Mouse (Mus musculus) mouse trophoblast stem cell (cell line): ENCODE results near the gene Ppt2.

Experiments used
- in situ Hi-C, 2 experiments: fragments of 300-500 bp; cut with MseI, MboI; formaldehyde crosslinking; loops; 2 replicates in 1 of 2; 3 replicates in 1 of 2; pipeline ENCODE4 v1.15.1; 2025

The Ppt2 gene

DNA sequence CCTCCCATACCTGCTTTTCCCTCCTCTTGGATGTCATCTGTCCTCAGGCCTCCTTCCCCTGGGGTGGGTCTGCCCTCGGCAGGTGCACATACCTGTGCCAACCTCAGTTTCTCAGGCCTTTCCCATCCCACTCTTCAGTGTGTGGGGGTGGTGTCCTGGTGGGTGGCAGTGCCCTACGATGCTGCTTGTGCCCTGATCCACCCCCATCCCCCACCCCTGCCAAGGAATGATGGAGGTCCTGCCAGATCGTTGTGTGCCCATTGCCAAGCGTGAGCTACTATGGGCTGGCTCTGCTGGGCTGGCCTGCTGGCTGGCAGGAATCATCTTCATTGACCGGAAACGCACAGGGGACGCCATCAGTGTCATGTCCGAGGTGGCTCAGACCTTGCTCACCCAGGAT, 17.3 kb downstream of the Ppt2 start:
- in situ Hi-C loops = loop anchor here in 1 of 2 experiments (5.0 kb wide), 1 partner anchor 34 kb away; no protein-coding TSS in a partner anchor

DNA sequence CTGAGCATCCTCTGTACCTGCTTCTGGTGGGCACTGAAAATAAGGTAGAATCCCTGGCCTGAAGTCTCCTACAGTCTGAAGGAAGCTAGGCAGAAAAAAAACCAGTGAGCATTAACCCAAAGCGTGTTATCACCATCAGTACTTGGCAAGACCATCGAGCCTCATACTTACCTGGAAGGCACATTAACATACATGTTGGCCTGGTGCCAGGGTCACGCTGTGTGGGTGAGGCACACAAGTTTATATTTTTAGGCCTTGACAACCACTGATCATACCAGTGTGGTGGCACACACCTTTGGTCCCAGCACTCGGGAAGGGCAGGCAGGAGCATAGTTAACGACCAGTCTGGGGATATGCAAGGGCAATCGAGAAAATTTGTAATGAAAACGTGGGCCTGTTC, 20.3 kb downstream of the Ppt2 start:
- in situ Hi-C loops = no loop called here

- in situ Hi-C loops = no loop called here
Observed at GRCm38 (mm10) chr17:34606186-34607039, 21.9 kb downstream of the Ppt2 start.

DNA sequence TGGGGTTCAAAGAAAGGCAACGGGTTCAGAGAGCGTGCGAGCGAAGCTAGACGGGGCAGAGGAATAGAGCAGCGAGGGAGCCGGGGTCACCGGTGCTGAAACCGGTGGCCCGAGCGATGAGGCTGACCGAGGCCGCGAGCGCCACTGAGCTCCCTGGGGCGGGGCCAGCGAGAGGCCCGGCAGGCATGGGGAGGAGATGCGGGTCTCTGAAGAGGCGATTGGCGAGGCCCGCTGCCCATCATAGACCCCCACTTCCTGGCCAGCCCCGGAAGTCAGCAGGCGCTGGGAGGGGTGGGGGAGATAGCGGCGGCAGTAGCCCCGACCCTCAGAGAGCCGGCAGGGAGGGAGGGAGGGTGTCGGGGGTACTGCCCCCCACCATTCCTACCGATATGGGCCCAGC, 22.7 kb downstream of the Ppt2 start:
- in situ Hi-C loops = no loop called here

- in situ Hi-C loops = no loop called here
Observed at GRCm38 (mm10) chr17:34604511-34605237, 23.6 kb downstream of the Ppt2 start.

DNA sequence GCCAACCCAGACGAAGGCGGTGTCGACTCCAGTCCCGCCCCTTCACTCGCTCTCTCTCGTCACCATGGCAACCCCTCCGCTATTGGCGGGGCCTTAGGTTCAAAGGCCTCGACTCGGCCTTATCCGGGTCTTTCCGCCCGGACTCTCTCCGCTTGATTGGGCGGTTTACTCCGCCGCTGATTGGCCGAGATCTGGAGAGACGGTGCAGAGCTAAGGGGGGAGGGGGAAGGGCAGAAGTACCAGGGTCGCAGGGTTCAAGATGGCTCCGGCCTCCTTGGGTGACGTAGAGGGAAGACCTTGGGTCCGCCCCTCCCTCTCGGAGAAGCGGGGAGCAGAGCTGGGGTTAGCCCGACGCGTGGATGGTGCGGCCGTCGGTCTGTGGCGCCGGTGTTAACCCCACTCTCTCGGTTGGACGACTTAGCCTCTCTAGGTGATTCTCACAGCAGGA, 24.2 kb downstream of the Ppt2 start, which contains the start of gene Agpat1:
Gene Agpat1, plus strand, starts transcription at position 202 of the 448 bp plus-strand sequence.
- in situ Hi-C loops = no loop called here

GRCm38 (mm10) chr17:34603375-34604060, 24.8 kb downstream of the Ppt2 start, which contains the start of gene Rnf5:
TSS of gene Rnf5 (minus strand) at chr17:34603690.
- in situ Hi-C loops = no loop called here

GRCm38 (mm10) chr17:34601796-34602195, 26.5 kb downstream of the Ppt2 start:
- in situ Hi-C loops = no loop called here

GRCm38 (mm10) chr17:34599891-34600290, 28.4 kb downstream of the Ppt2 start:
- in situ Hi-C loops = no loop called here

DNA sequence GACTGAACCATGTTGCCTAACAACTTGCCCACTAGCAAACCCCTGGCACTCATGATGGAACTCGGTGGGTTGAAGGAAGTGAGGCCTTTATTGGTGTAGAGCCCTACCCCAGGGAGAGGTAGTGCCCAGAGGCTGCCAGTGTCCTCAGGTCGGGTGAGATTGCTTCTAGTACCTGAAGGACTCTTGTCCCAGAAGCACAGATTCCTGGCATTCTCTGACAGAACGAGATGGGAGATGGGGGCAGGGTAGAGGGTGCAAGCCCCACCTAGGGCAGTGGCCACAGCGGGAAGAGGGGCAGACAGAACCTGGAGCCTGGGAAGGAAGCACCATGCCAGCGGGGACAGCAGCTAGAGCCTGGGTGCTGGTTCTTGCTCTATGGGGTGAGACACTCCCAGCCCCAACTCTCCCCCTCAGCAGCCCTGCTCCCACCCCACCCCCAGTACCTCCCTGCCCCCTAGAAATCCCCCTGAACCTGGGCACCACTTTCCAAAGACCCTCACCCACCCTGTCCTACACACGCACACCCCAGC, 30.7 kb downstream of the Ppt2 start, which contains the start of gene Ager:
Gene Ager, plus strand, starts transcription at position 297 of the 530 bp plus-strand sequence.
- in situ Hi-C loops = no loop called here

DNA sequence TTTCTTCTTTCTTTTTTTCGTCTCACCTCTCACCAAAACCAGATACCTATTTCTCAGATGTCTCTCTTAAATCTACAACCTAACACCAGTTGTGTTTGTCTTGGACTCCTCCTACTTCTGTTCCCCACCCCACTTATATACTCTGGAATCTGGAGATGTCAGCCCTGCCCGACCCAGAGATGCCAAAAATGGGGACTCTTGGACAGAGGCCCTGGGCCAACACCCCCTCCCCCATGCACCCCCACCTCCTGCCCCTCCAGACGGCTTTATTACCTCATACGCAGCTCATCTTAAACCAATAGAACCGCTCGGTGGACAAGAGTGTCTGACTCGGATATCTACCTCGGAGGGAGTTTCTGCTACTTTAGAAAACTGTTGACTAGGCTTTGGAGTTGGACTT, 32.2 kb downstream of the Ppt2 start:
- in situ Hi-C loops = no loop called here

DNA sequence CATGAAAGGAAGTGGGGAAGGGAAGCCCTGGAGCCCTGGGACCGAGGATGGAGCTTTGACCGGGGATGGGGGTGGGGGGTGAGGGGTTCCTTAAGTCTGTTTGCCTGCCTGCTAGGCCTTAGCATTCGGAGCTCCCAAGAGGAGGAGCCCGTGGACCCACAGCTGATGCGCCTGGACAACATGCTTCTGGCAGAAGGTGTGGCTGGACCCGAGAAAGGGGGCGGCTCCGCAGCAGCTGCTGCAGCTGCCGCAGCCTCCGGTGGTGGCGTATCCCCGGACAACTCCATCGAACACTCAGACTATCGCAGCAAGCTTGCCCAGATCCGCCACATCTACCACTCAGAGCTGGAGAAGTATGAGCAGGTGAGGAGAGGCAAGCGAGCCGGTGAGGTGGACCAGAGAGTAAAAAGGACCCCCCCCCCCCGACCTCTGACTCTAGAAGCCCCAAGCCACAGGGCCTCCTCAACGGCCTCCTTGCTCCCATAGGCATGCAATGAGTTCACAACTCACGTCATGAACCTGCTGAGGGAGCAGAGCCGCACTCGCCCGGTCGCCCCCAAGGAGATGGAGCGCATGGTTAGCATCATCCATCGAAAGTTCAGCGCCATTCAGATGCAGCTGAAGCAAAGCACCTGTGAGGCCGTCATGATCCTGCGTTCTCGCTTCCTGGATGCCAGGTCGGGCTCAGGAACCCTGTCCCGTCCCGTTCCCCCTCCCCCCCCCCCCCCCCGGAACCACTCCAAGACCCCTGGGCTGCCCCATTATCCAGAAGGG, 34.4 kb downstream of the Ppt2 start:
- in situ Hi-C loops = no loop called here

DNA sequence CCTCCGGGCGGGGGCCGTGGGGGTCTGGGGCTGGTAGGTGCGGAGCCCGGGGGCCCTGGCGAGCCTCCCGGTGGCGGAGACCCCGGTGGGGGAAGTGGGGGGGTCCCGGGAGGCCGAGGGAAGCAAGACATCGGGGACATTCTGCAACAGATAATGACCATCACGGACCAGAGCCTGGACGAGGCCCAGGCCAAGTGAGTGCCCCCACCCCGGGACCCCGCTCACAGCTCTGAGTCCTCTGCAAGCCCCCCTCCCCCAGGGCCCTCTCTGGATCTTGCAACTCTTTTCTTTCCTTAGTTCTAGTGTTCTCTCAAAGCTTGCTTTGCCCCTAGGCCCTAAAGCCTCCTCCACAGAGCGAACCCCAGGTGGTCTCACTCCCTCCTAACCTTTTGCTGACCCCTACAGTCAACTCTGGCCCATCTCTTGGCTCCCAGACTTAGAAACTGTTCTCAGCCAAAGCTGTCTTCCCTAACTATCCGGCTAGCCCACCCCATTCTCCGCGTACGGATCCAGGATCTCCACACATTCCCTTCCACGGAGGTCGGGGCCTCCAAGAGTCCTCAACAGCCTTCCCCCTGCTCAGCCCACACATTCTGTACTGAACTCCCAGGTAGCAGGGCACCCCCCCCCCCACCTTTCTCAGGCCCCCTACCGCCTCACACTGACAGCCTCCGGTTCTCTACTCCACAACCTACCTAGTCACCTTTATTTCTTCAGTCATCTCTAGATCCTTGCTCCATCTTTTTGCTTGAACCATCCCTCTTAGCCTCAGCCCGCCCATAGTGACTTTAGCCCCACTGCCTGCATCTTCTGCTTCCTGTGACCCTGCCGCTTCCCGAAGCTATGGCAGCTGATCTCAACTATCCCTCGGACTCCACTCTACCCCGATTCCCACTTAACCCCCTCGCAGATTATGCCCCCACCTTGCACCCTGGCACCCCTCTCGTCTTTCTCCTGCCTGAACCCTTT, 35.4 kb downstream of the Ppt2 start:
- in situ Hi-C loops = no loop called here

GRCm38 (mm10) chr17:34591994-34592375, 36.3 kb downstream of the Ppt2 start:
- in situ Hi-C loops = no loop called here

DNA sequence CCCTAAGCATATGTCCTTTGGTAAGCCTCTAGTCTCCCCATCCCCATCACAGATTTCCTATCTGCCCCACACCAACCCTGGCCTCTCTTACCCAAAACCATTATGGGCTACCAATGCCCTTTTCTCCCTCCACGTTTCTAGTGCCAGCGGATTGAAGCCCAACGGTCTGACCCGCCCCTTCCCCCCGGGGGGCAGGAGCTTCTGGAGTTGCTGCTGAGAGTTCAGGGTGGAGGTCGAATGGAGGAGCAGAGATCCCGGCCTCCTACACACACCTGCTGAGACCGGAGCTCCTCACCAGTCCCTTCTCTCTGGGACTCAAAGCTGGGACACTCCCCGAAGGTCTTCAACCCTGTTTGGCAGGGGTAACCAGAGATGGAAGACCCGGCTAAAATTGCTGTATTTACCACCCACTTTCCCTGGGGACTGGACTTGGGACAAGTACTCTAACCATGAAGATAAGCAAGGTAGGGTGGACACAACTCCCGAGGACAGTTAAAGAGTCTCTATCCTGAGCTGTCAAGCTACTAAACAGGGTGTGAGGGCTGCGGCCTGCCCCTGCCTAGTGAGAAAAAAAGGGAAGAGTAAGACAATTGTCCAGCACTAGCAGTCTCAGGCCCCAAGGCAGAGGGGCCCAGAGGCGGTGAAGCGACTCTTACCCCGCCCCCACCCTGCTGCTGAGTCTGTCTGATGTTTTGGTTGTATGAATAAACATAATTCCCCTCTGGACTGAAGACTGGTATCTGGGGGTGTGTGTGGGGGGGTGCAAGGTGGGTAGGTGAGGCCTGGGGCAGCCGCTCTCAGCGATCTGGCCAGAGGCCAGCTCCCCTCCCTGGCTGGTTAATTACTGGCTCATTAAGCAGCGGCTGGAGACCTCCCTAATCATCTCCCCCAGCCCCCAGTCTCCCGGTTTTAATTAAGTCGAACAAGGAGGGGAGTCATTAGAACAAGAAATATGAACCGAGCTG, 37.0 kb downstream of the Ppt2 start, which contains the start of gene Pbx2:
Gene Pbx2, plus strand, starts transcription at position 238 of the 965 bp plus-strand sequence.
- in situ Hi-C loops = no loop called here

DNA sequence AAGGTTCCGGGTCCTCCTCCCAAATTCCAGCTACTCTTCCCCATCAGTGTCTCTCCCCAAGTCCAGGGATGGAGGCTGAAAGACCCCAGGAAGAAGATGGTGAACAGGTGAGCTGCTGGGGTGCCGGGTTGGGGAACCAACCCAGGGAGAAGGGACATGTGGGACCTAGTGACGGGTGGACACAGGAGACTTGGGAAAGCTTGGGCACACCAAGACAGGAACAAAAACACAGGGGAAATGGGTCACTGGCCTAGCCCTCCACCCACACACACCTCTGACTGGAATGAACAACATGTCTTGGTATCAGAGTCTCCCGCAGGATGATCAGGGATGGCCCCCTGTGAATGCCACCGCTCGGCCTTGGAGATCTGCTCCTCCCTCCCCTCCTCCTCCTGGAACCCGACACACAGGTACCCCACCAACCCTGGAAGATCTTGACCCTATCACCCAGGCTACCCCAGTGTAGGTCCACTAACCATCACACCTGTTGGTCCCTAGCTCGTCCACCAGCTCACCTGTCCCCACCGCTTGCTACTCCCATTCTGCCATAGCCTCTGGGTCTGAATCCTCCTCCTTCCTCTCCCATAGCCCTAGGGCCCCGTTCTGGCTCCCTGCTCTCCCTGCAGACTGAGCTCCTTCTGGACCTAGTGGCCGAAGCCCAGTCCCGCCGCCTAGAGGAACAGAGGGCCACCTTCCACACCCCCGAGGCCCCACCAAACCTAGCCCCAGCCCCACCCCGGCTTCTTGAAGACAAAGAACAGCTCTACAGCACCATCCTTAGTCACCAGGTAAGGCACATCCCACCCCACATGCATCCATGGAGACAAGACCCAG, 37.9 kb downstream of the Ppt2 start:
- in situ Hi-C loops = no loop called here

DNA sequence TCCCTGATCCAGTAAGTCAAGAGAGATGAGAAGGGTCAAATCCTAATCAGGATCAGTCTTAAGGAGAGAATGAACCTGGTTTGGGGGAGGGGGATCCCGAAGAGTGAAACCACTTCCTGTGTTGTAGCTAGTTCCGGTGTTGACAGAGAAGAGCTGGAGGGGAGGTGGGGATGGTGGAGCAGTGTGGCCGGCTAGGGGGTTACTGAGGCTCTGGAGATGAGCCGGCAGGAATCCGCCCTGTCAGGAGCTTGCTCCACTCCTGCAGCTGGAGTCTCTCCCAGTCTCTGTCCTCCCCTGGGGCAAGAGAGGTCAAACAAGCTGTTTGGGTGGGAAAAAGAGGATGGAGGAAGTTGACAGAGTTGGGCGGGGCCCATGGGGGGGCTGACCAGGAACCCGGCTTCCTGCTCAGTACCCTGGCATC, 38.6 kb downstream of the Ppt2 start, which contains the start of gene Gpsm3:
Gene Gpsm3, plus strand, starts transcription at position 126 of the 421 bp plus-strand sequence.
- in situ Hi-C loops = no loop called here
